Mouse (Mus musculus): ENCODE data around the gene Exoc2. TPM values are rescaled to one million over a fixed set of nuclear protein-coding genes. Genes with fewer than 3 reads are reported as not detected.

Exoc2 gene
- total and polyA plus RNA-seq, 2 experiments from 2014 or later = 13.3 to 15.8 TPM

GRCm38 (mm10) chr13:30960714-30961113, 13.2 kb downstream of the Exoc2 start:
- H3K27me3 ChIP-seq (ENCODE audit: control insufficient read depth, insufficient read depth, low read length) = no peaks in the 10 kb centered on the region
- 80% methylated on average over 2 of the region's 2 CpGs for WGBS
- H3K4me3 ChIP-seq (ENCODE audit: low read depth, low read length) = no peak overlapping the region
- H3K36me3 ChIP-seq (replicated peaks; ENCODE audit: control insufficient read depth, insufficient read depth, low read length) = no peaks in the 10 kb centered on the region
- no peaks in the 10 kb centered on the region for H3K9me3 ChIP-seq (replicated peaks; ENCODE audit: control insufficient read depth, low read length)
- no peak overlapping the region for H3K9ac ChIP-seq (replicated peaks; ENCODE audit: low read depth, low read length)
- no peak overlapping the region for H3K27ac ChIP-seq (ENCODE audit: low read depth)
- H3K4me1 ChIP-seq (ENCODE audit: control insufficient read depth, insufficient read depth) = no peaks in the 10 kb centered on the region
- H3K4me2 ChIP-seq (ENCODE audit: low read depth, low read length) = no peak overlapping the region
- ATAC-seq (ENCODE audit: insufficient read depth, low read depth) = no peak
- DNase-seq (ENCODE audit: low spot score) = no peak
- TF ChIP-seq EP300 (IDR thresholded peaks at IDR 0.05; ENCODE audit: low read depth) (no peak), CTCF (IDR thresholded peaks at IDR 0.05; ENCODE audit: low read depth) (no peak)

DNA sequence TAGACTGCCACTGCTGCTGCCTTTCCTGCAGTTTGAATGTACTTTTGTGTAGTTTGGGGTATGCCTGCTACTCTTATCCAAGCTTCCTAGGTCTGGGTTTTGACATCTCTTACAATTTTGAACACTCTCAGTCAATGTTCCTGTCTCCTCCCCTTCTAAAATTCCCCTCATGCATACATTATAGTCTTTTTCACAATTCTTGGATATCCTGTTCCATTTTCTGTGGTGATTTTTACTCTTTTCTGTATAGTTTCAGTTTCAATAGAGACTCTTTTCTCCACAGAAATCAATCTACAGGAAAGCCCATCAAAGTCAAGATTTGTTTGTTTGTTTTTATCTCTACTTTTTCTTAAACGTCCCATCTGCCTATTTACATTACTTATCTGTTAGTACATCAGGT, 20.3 kb downstream of the Exoc2 start:
- no peak overlapping the region for H3K4me3 ChIP-seq (ENCODE audit: low read depth, low read length)
- H3K36me3 ChIP-seq (replicated peaks; ENCODE audit: control insufficient read depth, insufficient read depth, low read length) = no peaks in the 10 kb centered on the region
- no peak overlapping the region for H3K27ac ChIP-seq (ENCODE audit: low read depth)
- no peak overlapping the region for H3K9ac ChIP-seq (replicated peaks; ENCODE audit: low read depth, low read length)
- no peak overlapping the region for H3K4me2 ChIP-seq (ENCODE audit: low read depth, low read length)
- H3K27me3 ChIP-seq (ENCODE audit: control insufficient read depth, insufficient read depth, low read length) = no peaks in the 10 kb centered on the region
- ATAC-seq (ENCODE audit: insufficient read depth, low read depth) (no peak), DNase-seq (ENCODE audit: low spot score) (no peak)
- WGBS = 48% methylated on average over 1 of the region's 1 CpGs
- H3K4me1 ChIP-seq (ENCODE audit: control insufficient read depth, insufficient read depth) = no peaks in the 10 kb centered on the region
- no peaks in the 10 kb centered on the region for H3K9me3 ChIP-seq (replicated peaks; ENCODE audit: control insufficient read depth, low read length)
- TF ChIP-seq EP300 (IDR thresholded peaks at IDR 0.05; ENCODE audit: low read depth) = no peak
- TF ChIP-seq CTCF (IDR thresholded peaks at IDR 0.05; ENCODE audit: low read depth) = no peak

DNA sequence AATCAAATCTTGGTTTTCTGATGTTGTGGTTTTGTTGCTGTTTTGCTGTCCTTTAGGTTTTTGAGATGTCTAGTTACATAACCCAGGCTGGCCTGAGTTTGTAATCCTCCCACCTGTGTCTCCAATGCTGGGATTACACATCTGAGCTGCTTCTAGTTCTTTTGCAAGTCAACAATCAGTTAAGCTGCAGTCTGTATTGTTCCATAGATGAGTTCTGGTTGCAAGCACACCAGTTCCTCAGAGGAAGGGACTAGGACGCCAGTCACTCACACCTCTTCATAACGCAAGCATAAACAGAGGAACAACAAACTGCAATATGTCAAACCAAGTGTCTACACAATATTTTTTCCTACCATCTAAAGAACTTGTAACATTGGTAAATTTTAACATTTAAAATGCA, 21.8 kb downstream of the Exoc2 start:
- H3K4me3 ChIP-seq (ENCODE audit: low read depth, low read length) = no peak overlapping the region
- no peaks in the 10 kb centered on the region for H3K9me3 ChIP-seq (replicated peaks; ENCODE audit: control insufficient read depth, low read length)
- DNase-seq (ENCODE audit: low spot score) = no peak
- TF ChIP-seq CTCF (IDR thresholded peaks at IDR 0.05; ENCODE audit: low read depth) (no peak), EP300 (IDR thresholded peaks at IDR 0.05; ENCODE audit: low read depth) (no peak)
- H3K27ac ChIP-seq (ENCODE audit: low read depth) = no peak overlapping the region
- no peaks in the 10 kb centered on the region for H3K36me3 ChIP-seq (replicated peaks; ENCODE audit: control insufficient read depth, insufficient read depth, low read length)
- no peaks in the 10 kb centered on the region for H3K27me3 ChIP-seq (ENCODE audit: control insufficient read depth, insufficient read depth, low read length)
- ATAC-seq (ENCODE audit: insufficient read depth, low read depth) = no peak
- 84% methylated on average over 2 of the region's 2 CpGs for WGBS
- peaks cover 5% of the 10 kb centered on the region for H3K4me1 ChIP-seq (ENCODE audit: control insufficient read depth, insufficient read depth)
- H3K4me2 ChIP-seq (ENCODE audit: low read depth, low read length) = no peak overlapping the region
- H3K9ac ChIP-seq (replicated peaks; ENCODE audit: low read depth, low read length) = no peak overlapping the region

- no peak overlapping the region for H3K4me3 ChIP-seq (ENCODE audit: low read depth, low read length)
- H3K9me3 ChIP-seq (replicated peaks; ENCODE audit: control insufficient read depth, low read length) = no peaks in the 10 kb centered on the region
- H3K36me3 ChIP-seq (replicated peaks; ENCODE audit: control insufficient read depth, insufficient read depth, low read length) = no peaks in the 10 kb centered on the region
- no peak for ATAC-seq (ENCODE audit: insufficient read depth, low read depth)
- H3K27ac ChIP-seq (ENCODE audit: low read depth) = no peak overlapping the region
- H3K4me1 ChIP-seq (ENCODE audit: control insufficient read depth, insufficient read depth) = peaks cover 18% of the 10 kb centered on the region
- no peak overlapping the region for H3K9ac ChIP-seq (replicated peaks; ENCODE audit: low read depth, low read length)
- TF ChIP-seq EP300 (IDR thresholded peaks at IDR 0.05; ENCODE audit: low read depth) = no peak
- no peak for TF ChIP-seq CTCF (IDR thresholded peaks at IDR 0.05; ENCODE audit: low read depth)
- DNase-seq (ENCODE audit: low spot score) = no peak
- WGBS = 89% methylated on average over 9 of the region's 9 CpGs
- no peaks in the 10 kb centered on the region for H3K27me3 ChIP-seq (ENCODE audit: control insufficient read depth, insufficient read depth, low read length)
- no peak overlapping the region for H3K4me2 ChIP-seq (ENCODE audit: low read depth, low read length)
These were observed 24.7 kb downstream of the Exoc2 start for GRCm38 (mm10) chr13:30949181-30949580.

DNA sequence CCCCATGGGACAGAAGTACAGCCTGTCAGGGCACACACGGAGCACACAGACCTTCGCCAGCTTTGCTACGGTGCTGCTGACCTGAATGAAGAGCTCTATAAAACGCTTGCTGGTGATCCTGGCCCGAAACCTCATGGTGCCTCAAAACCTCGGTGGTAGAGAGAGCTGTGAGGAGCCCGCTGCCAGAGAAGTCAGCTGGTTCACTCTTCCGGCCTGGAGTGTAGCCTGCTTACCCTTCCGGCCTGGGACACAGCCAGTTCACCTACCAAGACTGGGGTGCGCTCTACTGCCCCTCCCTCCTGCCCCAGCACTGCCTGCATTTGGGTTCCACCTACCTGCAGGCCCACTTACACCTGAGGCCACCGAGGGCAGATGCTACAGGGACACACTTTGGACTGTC, 26.4 kb downstream of the Exoc2 start, which contains the start of gene Hus1b:
Hus1b (minus strand) TSS at position 220 of the 400 bp plus-strand sequence.
- no peaks in the 10 kb centered on the region for H3K9me3 ChIP-seq (replicated peaks; ENCODE audit: control insufficient read depth, low read length)
- H3K4me1 ChIP-seq (ENCODE audit: control insufficient read depth, insufficient read depth) = peaks cover 18% of the 10 kb centered on the region
- no peak within 1 kb of the TSS for H3K4me3 ChIP-seq (ENCODE audit: low read depth, low read length)
- no peak within 1 kb of the TSS for H3K27ac ChIP-seq (ENCODE audit: low read depth)
- H3K27me3 ChIP-seq (ENCODE audit: control insufficient read depth, insufficient read depth, low read length) = no peaks in the 10 kb centered on the region
- no peak for TF ChIP-seq EP300 (IDR thresholded peaks at IDR 0.05; ENCODE audit: low read depth)
- no peak for TF ChIP-seq CTCF (IDR thresholded peaks at IDR 0.05; ENCODE audit: low read depth)
- no peak for ATAC-seq (ENCODE audit: insufficient read depth, low read depth)
- WGBS = 86% methylated on average over 11 of the region's 11 CpGs
- no peaks in the 10 kb centered on the region for H3K36me3 ChIP-seq (replicated peaks; ENCODE audit: control insufficient read depth, insufficient read depth, low read length)
- DNase-seq (ENCODE audit: low spot score) = no peak
- no peak within 1 kb of the TSS for H3K9ac ChIP-seq (replicated peaks; ENCODE audit: low read depth, low read length)
- no peak within 1 kb of the TSS for H3K4me2 ChIP-seq (ENCODE audit: low read depth, low read length)

DNA sequence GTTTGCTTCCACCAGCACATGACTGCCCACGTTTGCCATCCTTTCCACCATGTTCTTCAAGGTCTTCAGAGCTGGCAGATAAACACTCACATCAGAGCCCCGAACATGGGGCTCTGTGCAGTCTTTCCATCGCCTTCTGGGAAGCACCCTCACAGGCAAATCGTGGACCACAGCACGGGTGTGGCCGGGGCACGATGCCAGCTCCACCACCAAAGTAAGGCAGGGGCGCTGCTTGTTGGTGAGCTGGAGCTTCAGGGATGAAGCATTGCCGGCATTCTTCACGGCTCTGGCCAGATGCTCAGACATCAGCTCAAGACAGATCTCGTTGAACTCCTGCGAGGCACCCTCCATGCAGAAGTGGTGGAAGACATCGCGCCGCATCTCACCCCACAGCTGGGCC, 26.8 kb downstream of the Exoc2 start:
- TF ChIP-seq EP300 (IDR thresholded peaks at IDR 0.05; ENCODE audit: low read depth) = no peak
- TF ChIP-seq CTCF (IDR thresholded peaks at IDR 0.05; ENCODE audit: low read depth) = no peak

More for the DNA sequence above, 26.8 kb downstream of the Exoc2 start:
- 74% methylated on average over 15 of the region's 15 CpGs for WGBS
- Histone ChIP-seq H3K9me3 (replicated peaks; ENCODE audit: control insufficient read depth, low read length) (no peaks in the 10 kb centered on the region), H3K4me3 (ENCODE audit: low read depth, low read length) (no peak overlapping the region), H3K9ac (replicated peaks; ENCODE audit: low read depth, low read length) (no peak overlapping the region), H3K4me1 (ENCODE audit: control insufficient read depth, insufficient read depth) (peaks cover 18% of the 10 kb centered on the region), H3K27ac (ENCODE audit: low read depth) (no peak overlapping the region), H3K4me2 (ENCODE audit: low read depth, low read length) (no peak overlapping the region), H3K27me3 (ENCODE audit: control insufficient read depth, insufficient read depth, low read length) (no peaks in the 10 kb centered on the region), H3K36me3 (replicated peaks; ENCODE audit: control insufficient read depth, insufficient read depth, low read length) (no peaks in the 10 kb centered on the region)
- DNase-seq (ENCODE audit: low spot score) (no peak), ATAC-seq (ENCODE audit: insufficient read depth, low read depth) (no peak)
